In genomic region chr17:5827836-5828582, GRCm38 (mm10) we compare ENCODE assay signal across 8 mouse cellular contexts. TPM values are rescaled to one million over a fixed set of nuclear protein-coding genes. Genes with fewer than 3 reads are reported as not detected.
A peak's percentile ranks its signal among the peaks of the same experiment; 100 is the strongest.
DNase-seq lines count a peak whose midpoint lies in the region; ATAC-seq and TF ChIP-seq lines count a peak whose summit lies in the region.

No protein-coding gene starts in this region.

- no peak for ATAC-seq in kidney, embryonic 14.5 days (ENCODE audit: low FRiP score, low TSS enrichment)
- no peak for ATAC-seq in intestine, embryonic 16.5 days
- ATAC-seq in neural tube, embryonic 14.5 days (ENCODE audit: low read depth), result no peak

- H3K9me3 ChIP-seq in kidney, embryonic 14.5 days (ENCODE audit: control insufficient read depth, low read length), result no peaks in the 10 kb centered on the region
- no peaks in the 10 kb centered on the region for H3K9me3 ChIP-seq in embryonic facial prominence, embryonic 10.5 days
- H3K9me3 ChIP-seq in intestine, embryonic 16.5 days (ENCODE audit: control insufficient read depth, low read length), result no peaks in the 10 kb centered on the region
- no peaks in the 10 kb centered on the region for H3K9me3 ChIP-seq in neural tube, embryonic 14.5 days (ENCODE audit: control insufficient read depth, low read length)

- 0 out of 2 replicates have a peak overlapping the region, but pooled peaks have one; percentile 31 for H3K9ac ChIP-seq in kidney, embryonic 14.5 days (ENCODE audit: low read depth, low read length)
- peak overlapping the region; percentile 51 for H3K9ac ChIP-seq in intestine, embryonic 16.5 days (ENCODE audit: low read depth, low read length)
- no peak overlapping the region; the same call in 1 of the 2 replicates for H3K9ac ChIP-seq in neural tube, embryonic 14.5 days (replicated peaks; ENCODE audit: low read depth, low read length)

- TF ChIP-seq POLR2A in cerebellum, adult 2 months (IDR thresholded peaks at IDR 0.05; ENCODE audit: borderline replicate concordance, insufficient read depth, low read length), result no peak

- no peak for TF ChIP-seq CTCF in cerebellum, adult 2 months (IDR thresholded peaks at IDR 0.05; ENCODE audit: borderline replicate concordance, insufficient read depth, low read depth, low read length)

- H3K36me3 ChIP-seq in kidney, embryonic 14.5 days (ENCODE audit: control insufficient read depth, insufficient read depth, low read length), result no peaks in the 10 kb centered on the region
- no peaks in the 10 kb centered on the region for H3K36me3 ChIP-seq in embryonic facial prominence, embryonic 10.5 days (replicated peaks)
- no peaks in the 10 kb centered on the region for H3K36me3 ChIP-seq in intestine, embryonic 16.5 days (ENCODE audit: control insufficient read depth, insufficient read depth, low read length)
- H3K36me3 ChIP-seq in neural tube, embryonic 14.5 days (ENCODE audit: control insufficient read depth, insufficient read depth, low read length), result no peaks in the 10 kb centered on the region

- no peak overlapping the region for H3K27ac ChIP-seq in kidney, embryonic 14.5 days (ENCODE audit: low read depth, low read length)
- peak overlapping the region; percentile 72 for H3K27ac ChIP-seq in embryonic facial prominence, embryonic 10.5 days (replicated peaks)
- no peak overlapping the region for H3K27ac ChIP-seq in intestine, embryonic 16.5 days (ENCODE audit: low read length)
- H3K27ac ChIP-seq in neural tube, embryonic 14.5 days (ENCODE audit: low read depth, low read length), result no peak overlapping the region
- no peak overlapping the region for H3K27ac ChIP-seq in cerebellum, adult 2 months (ENCODE audit: insufficient read depth, low read length)

- H3K4me2 ChIP-seq in kidney, embryonic 14.5 days (replicated peaks; ENCODE audit: low read depth, low read length), result peak overlapping the region; percentile 30
- peak overlapping the region; percentile 30; the same call in 1 of the 2 replicates for H3K4me2 ChIP-seq in intestine, embryonic 16.5 days (ENCODE audit: low read depth, low read length)
- H3K4me2 ChIP-seq in neural tube, embryonic 14.5 days (ENCODE audit: low read depth, low read length), result 0 out of 2 replicates have a peak overlapping the region, but pooled peaks have one; percentile 20

- no peaks in the 10 kb centered on the region for H3K4me1 ChIP-seq in kidney, embryonic 14.5 days (ENCODE audit: control insufficient read depth, insufficient read depth, low read length)
- H3K4me1 ChIP-seq in embryonic facial prominence, embryonic 10.5 days, result peaks cover 26% of the 10 kb centered on the region
- H3K4me1 ChIP-seq in intestine, embryonic 16.5 days (ENCODE audit: control insufficient read depth, insufficient read depth, low read length), result peaks cover 10% of the 10 kb centered on the region; the same call in 1 of the 2 replicates
- no peaks in the 10 kb centered on the region for H3K4me1 ChIP-seq in neural tube, embryonic 14.5 days (ENCODE audit: control insufficient read depth, insufficient read depth, low read length)
- no peaks in the 10 kb centered on the region for H3K4me1 ChIP-seq in cerebellum, adult 2 months (ENCODE audit: control insufficient read depth, insufficient read depth, low read length)

- no peak for DNase-seq in kidney, postnatal 36 days
- DNase-seq in embryonic facial prominence, embryonic 10.5 days (ENCODE audit: low spot score), result peak; percentile 52
- no peak for DNase-seq in adrenal gland, postnatal 25 days
- no peak for DNase-seq in cerebellum, adult 2 months
- no peak for DNase-seq in thymus, postnatal 0 days (ENCODE audit: low spot score)

- H3K27me3 ChIP-seq in kidney, embryonic 14.5 days (ENCODE audit: control insufficient read depth, insufficient read depth, low read length), result no peaks in the 10 kb centered on the region
- no peaks in the 10 kb centered on the region for H3K27me3 ChIP-seq in embryonic facial prominence, embryonic 10.5 days (replicated peaks; ENCODE audit: low read depth, poor library complexity, severe bottlenecking)
- no peaks in the 10 kb centered on the region for H3K27me3 ChIP-seq in intestine, embryonic 16.5 days (replicated peaks; ENCODE audit: control insufficient read depth, insufficient read depth, low read length)
- H3K27me3 ChIP-seq in neural tube, embryonic 14.5 days (ENCODE audit: control insufficient read depth, insufficient read depth, low read length), result no peaks in the 10 kb centered on the region
- no peaks in the 10 kb centered on the region for H3K27me3 ChIP-seq in cerebellum, adult 2 months (ENCODE audit: control insufficient read depth, insufficient read depth, low read length)

- WGBS in kidney, embryonic 14.5 days, result 20% methylated on average over 15 of the region's 15 CpGs
- 5% methylated on average over 14 of the region's 15 CpGs for WGBS in embryonic facial prominence, embryonic 10.5 days
- WGBS in intestine, embryonic 16.5 days, result 25% methylated on average over 14 of the region's 15 CpGs
- 16% methylated on average over 14 of the region's 15 CpGs for WGBS in neural tube, embryonic 14.5 days
- WGBS in cerebellum, adult 2 months, result 19% methylated on average over 15 of the region's 15 CpGs

- H3K4me3 ChIP-seq in kidney, embryonic 14.5 days (ENCODE audit: low read length), result no peak overlapping the region
- peak overlapping the region; percentile 39 for H3K4me3 ChIP-seq in embryonic facial prominence, embryonic 10.5 days
- H3K4me3 ChIP-seq in intestine, embryonic 16.5 days (ENCODE audit: low read length), result no peak overlapping the region
- H3K4me3 ChIP-seq in neural tube, embryonic 14.5 days (ENCODE audit: low read depth, low read length), result no peak overlapping the region
- H3K4me3 ChIP-seq in cerebellum, adult 2 months (replicated peaks; ENCODE audit: insufficient read depth, low read depth, low read length), result no peak overlapping the region

RNA-seq across cellular contexts. Expression of gene Snx9, which starts 13.1 kb away (rescaled TPM):
- polyA plus RNA-seq in kidney, embryonic 14.5 days (2014; fragmentation: Nextera tagmentation; extraction: Ambion mirVana), result 27.6 and 44.5 TPM in 2 replicates
- polyA plus RNA-seq in embryonic facial prominence, embryonic 10.5 days (2016; fragmentation: Nextera tagmentation; extraction: Ambion mirVana), result 16.3 and 19.5 TPM in 2 replicates
- polyA plus RNA-seq in intestine, embryonic 16.5 days (2015; fragmentation: Nextera tagmentation; extraction: Ambion mirVana), result 52.6 and 61.6 TPM in 2 replicates
- polyA plus RNA-seq in neural tube, embryonic 14.5 days (2014; fragmentation: Nextera tagmentation; extraction: Ambion mirVana), result 6.1 and 10.6 TPM in 2 replicates
- total RNA-seq in adrenal gland, postnatal 25 days (2021), result 48.2 and 51.3 TPM in 2 replicates
- polyA plus RNA-seq in cerebellum, adult 2 months (2012; rRNA removed), result 17.8 and 19.1 TPM in 2 replicates
- 15.4 and 15.9 TPM in 2 replicates for polyA plus RNA-seq in thymus, postnatal 0 days (2015; fragmentation: Nextera tagmentation; extraction: Ambion mirVana)
